Mouse (Mus musculus): ENCODE measurements around the gene Tra2a. TPM values are rescaled to one million over a fixed set of nuclear protein-coding genes. Genes with fewer than 3 reads are reported as not detected.

The Tra2a gene
- polyA plus RNA-seq, 1 experiment from 2014 or later: 138 TPM

GRCm38 (mm10) chr6:49208935-49209334 lies 54.9 kb downstream of the Tra2a start:
- ATAC-seq (ENCODE audit: insufficient number of reproducible peaks, insufficient read depth, low FRiP score, low TSS enrichment): no peak
- Histone ChIP-seq H3K4me1 (peaks cover 34% of the 10 kb centered on the region), H3K4me3 (no peak overlapping the region), H3K4me2 (replicated peaks) (no peak overlapping the region), H3K9me3 (no peaks in the 10 kb centered on the region), H3K27me3 (no peaks in the 10 kb centered on the region), H3K36me3 (peaks cover 33% of the 10 kb centered on the region), H3K27ac (peak overlapping the region; percentile 46; the same call in 1 of the 2 replicates), H3K9ac (no peak overlapping the region)
- WGBS: 86% methylated on average over 5 of the region's 5 CpGs

- WGBS: 80% methylated on average over 8 of the region's 8 CpGs
- no peaks in the 10 kb centered on the region for H3K9me3 ChIP-seq
- peaks cover 37% of the 10 kb centered on the region for H3K36me3 ChIP-seq
- peaks cover 34% of the 10 kb centered on the region for H3K4me1 ChIP-seq
- no peak for ATAC-seq (ENCODE audit: insufficient number of reproducible peaks, insufficient read depth, low FRiP score, low TSS enrichment)
- H3K4me3 ChIP-seq: no peak overlapping the region
- H3K9ac ChIP-seq: no peak overlapping the region
- H3K4me2 ChIP-seq (replicated peaks): no peak overlapping the region
- no peaks in the 10 kb centered on the region for H3K27me3 ChIP-seq
- H3K27ac ChIP-seq: peak overlapping the region; percentile 46; the same call in 1 of the 2 replicates
Observed at GRCm38 (mm10) chr6:49208297-49208930, 55.4 kb downstream of the Tra2a start.

GRCm38 (mm10) chr6:49206416-49206815 lies 57.4 kb downstream of the Tra2a start:
- Histone ChIP-seq H3K4me3 (no peak overlapping the region), H3K27ac (no peak overlapping the region), H3K4me2 (replicated peaks) (no peak overlapping the region), H3K9ac (no peak overlapping the region), H3K27me3 (no peaks in the 10 kb centered on the region), H3K9me3 (no peaks in the 10 kb centered on the region), H3K4me1 (peaks cover 22% of the 10 kb centered on the region), H3K36me3 (peaks cover 40% of the 10 kb centered on the region)
- no peak for ATAC-seq (ENCODE audit: insufficient number of reproducible peaks, insufficient read depth, low FRiP score, low TSS enrichment)
- 96% methylated on average over 1 of the region's 1 CpGs for whole genome bisulfite sequencing

GRCm38 (mm10) chr6:49195188-49195587 lies 68.6 kb downstream of the Tra2a start:
- Histone ChIP-seq H3K27ac (no peak overlapping the region), H3K4me3 (no peak overlapping the region), H3K36me3 (peaks cover 24% of the 10 kb centered on the region), H3K27me3 (no peaks in the 10 kb centered on the region), H3K4me2 (replicated peaks) (no peak overlapping the region), H3K9ac (no peak overlapping the region), H3K9me3 (0 out of 2 replicates have a peak, but pooled peaks cover 6% of the 10 kb centered on the region), H3K4me1 (0 out of 2 replicates have a peak, but pooled peaks cover 4% of the 10 kb centered on the region)
- no peak for ATAC-seq (ENCODE audit: insufficient number of reproducible peaks, insufficient read depth, low FRiP score, low TSS enrichment)
- 75% methylated on average over 10 of the region's 10 CpGs for WGBS

GRCm38 (mm10) chr6:49194536-49194935 lies 69.3 kb downstream of the Tra2a start:
- H3K4me1 ChIP-seq: 0 out of 2 replicates have a peak, but pooled peaks cover 4% of the 10 kb centered on the region
- WGBS: 93% methylated on average over 4 of the region's 4 CpGs
- no peak overlapping the region for H3K4me2 ChIP-seq (replicated peaks)
- no peak overlapping the region for H3K4me3 ChIP-seq
- ATAC-seq (ENCODE audit: insufficient number of reproducible peaks, insufficient read depth, low FRiP score, low TSS enrichment): no peak
- H3K27me3 ChIP-seq: no peaks in the 10 kb centered on the region
- H3K9ac ChIP-seq: no peak overlapping the region
- peaks cover 27% of the 10 kb centered on the region for H3K36me3 ChIP-seq
- H3K27ac ChIP-seq: no peak overlapping the region
- H3K9me3 ChIP-seq: 0 out of 2 replicates have a peak, but pooled peaks cover 6% of the 10 kb centered on the region

Other genes with a start within 250 kb of the Tra2a start
- 3.2 and 5.2 TPM in 2 replicates for gene Gpnmb, start 227.5 kb downstream of the Tra2a start, polyA plus RNA-seq (2016; fragmentation: Nextera tagmentation; extraction: Ambion mirVana)
- gene Malsu1, start 190.2 kb downstream of the Tra2a start, polyA plus RNA-seq (2016; fragmentation: Nextera tagmentation; extraction: Ambion mirVana): 72.8 and 76.9 TPM in 2 replicates
- gene Igf2bp3, start 49.1 kb downstream of the Tra2a start, polyA plus RNA-seq (2016; fragmentation: Nextera tagmentation; extraction: Ambion mirVana): 109 TPM in 2 replicates
- 7.8 and 8.3 TPM in 2 replicates for gene Ccdc126, start 55.2 kb upstream of the Tra2a start, polyA plus RNA-seq (2016; fragmentation: Nextera tagmentation; extraction: Ambion mirVana)
- 6.6 and 10.6 TPM in 2 replicates for gene Fam221a, start 103.7 kb upstream of the Tra2a start, polyA plus RNA-seq (2016; fragmentation: Nextera tagmentation; extraction: Ambion mirVana)
- gene Stk31, start 131.6 kb upstream of the Tra2a start, polyA plus RNA-seq (2016; fragmentation: Nextera tagmentation; extraction: Ambion mirVana): 0.15 and 0.38 TPM in 2 replicates